Mouse (Mus musculus) right cerebral cortex, adult 18-20 months (tissue): ENCODE data around the gene Yes1.
A peak's percentile ranks its signal among the peaks of the same experiment; 100 is the strongest.
"Not testable (repeated sequence)": the region's sequence is repeated elsewhere in the genome, so short reads cannot be mapped to it uniquely, and the experiment has no call there.

Experiments
- DNase-seq: peaks from one replicate; pipeline ENCODE4 v3.0.0; 2022; ENCODE audit warnings: mixed read lengths

The Yes1 gene

GRCm38 (mm10) chr5:32610801-32611340 is at the start of gene Yes1:
Gene Yes1, plus strand, starts transcription at chr5:32611171.
- peak; percentile 69 for DNase-seq

GRCm38 (mm10) chr5:32564697-32565096 is 46.3 kb upstream of the Yes1 start:
- DNase-seq: no peak

- no peak for DNase-seq
Observed at GRCm38 (mm10) chr5:32571802-32572201, 39.2 kb upstream of the Yes1 start.

- peak; percentile 56 for DNase-seq
Observed at GRCm38 (mm10) chr5:32588136-32588535, 22.8 kb upstream of the Yes1 start.

- no peak for DNase-seq
Observed at GRCm38 (mm10) chr5:32593793-32594192, 17.2 kb upstream of the Yes1 start.

GRCm38 (mm10) chr5:32594358-32594757 is 16.6 kb upstream of the Yes1 start:
- DNase-seq: no peak

GRCm38 (mm10) chr5:32605911-32606310 is 5.1 kb upstream of the Yes1 start:
- no peak for DNase-seq

- DNase-seq: no peak
Observed at GRCm38 (mm10) chr5:32607776-32608355, 3.1 kb upstream of the Yes1 start.

GRCm38 (mm10) chr5:32608516-32608915 is 2.5 kb upstream of the Yes1 start:
- no peak for DNase-seq

GRCm38 (mm10) chr5:32610064-32610800 is 739 bp upstream of the Yes1 start:
- peak; percentile 18 for DNase-seq

GRCm38 (mm10) chr5:32611341-32611961 is 480 bp downstream of the Yes1 start:
- no peak for DNase-seq

GRCm38 (mm10) chr5:32614291-32614690 is 3.3 kb downstream of the Yes1 start:
- DNase-seq: no peak

- DNase-seq: peak; percentile 70
Observed at GRCm38 (mm10) chr5:32614691-32615090, 3.7 kb downstream of the Yes1 start.

GRCm38 (mm10) chr5:32616489-32616888 is 5.5 kb downstream of the Yes1 start:
- not testable (repeated sequence) for DNase-seq

GRCm38 (mm10) chr5:32617851-32618250 is 6.9 kb downstream of the Yes1 start:
- DNase-seq: no peak

- DNase-seq: no peak
Observed at GRCm38 (mm10) chr5:32623649-32624048, 12.7 kb downstream of the Yes1 start.

- DNase-seq: no peak
Observed at GRCm38 (mm10) chr5:32624777-32625176, 13.8 kb downstream of the Yes1 start.

GRCm38 (mm10) chr5:32633185-32633584 is 22.2 kb downstream of the Yes1 start:
- no peak for DNase-seq

GRCm38 (mm10) chr5:32657386-32657785 is 46.4 kb downstream of the Yes1 start:
- DNase-seq: no peak

- DNase-seq: no peak
Observed at GRCm38 (mm10) chr5:32682475-32682874, 71.5 kb downstream of the Yes1 start.

GRCm38 (mm10) chr5:32693411-32693810 is 82.4 kb downstream of the Yes1 start:
- DNase-seq: no peak

- no peak for DNase-seq
Observed at GRCm38 (mm10) chr5:32697208-32697867, 86.4 kb downstream of the Yes1 start.

- DNase-seq: no peak
Observed at GRCm38 (mm10) chr5:32706226-32706780, 95.3 kb downstream of the Yes1 start.
